Mouse (Mus musculus): ENCODE data around the gene Ip6k1. TPM values are rescaled to one million over a fixed set of nuclear protein-coding genes. Genes with fewer than 3 reads are reported as not detected.

Gene Ip6k1
- polyA plus RNA-seq, 1 experiment, result 30.8 TPM

- H3K79me2 ChIP-seq (ENCODE audit: control insufficient read depth, insufficient read depth), result no peaks in the 10 kb centered on the region
- H3K79me3 ChIP-seq (ENCODE audit: low read depth), result no peaks in the 10 kb centered on the region
- no peak overlapping the region for H3ac ChIP-seq (ENCODE audit: control insufficient read depth, insufficient read length, low read depth)
- H3K4me3 ChIP-seq (ENCODE audit: insufficient read depth, poor library complexity, severe bottlenecking), result no peak overlapping the region
- TF ChIP-seq CTCF (IDR thresholded peaks at IDR 0.05; ENCODE audit: control insufficient read depth, insufficient read depth, insufficient read length) (no peak), MYOG (IDR thresholded peaks at IDR 0.05; ENCODE audit: control insufficient read depth, extremely low read depth, insufficient read length) (no peak), MYOD1 (IDR thresholded peaks at IDR 0.05; ENCODE audit: control insufficient read depth, insufficient read length, low read depth) (no peak), USF1 (IDR thresholded peaks at IDR 0.05; ENCODE audit: low read depth) (no peak), CEBPB (IDR thresholded peaks at IDR 0.05; ENCODE audit: low read depth) (no peak), FOSL1 (IDR thresholded peaks at IDR 0.05; ENCODE audit: insufficient read depth, low read length, poor library complexity, severe bottlenecking) (no peak), MAX (IDR thresholded peaks at IDR 0.05) (no peak)
- no peaks in the 10 kb centered on the region for H3K27me3 ChIP-seq (ENCODE audit: control insufficient read depth, insufficient read depth, insufficient read length)
- no peaks in the 10 kb centered on the region for H3K36me3 ChIP-seq (ENCODE audit: control insufficient read depth, insufficient read depth)
Observed at GRCm38 (mm10) chr9:107987950-107988349, 14.4 kb upstream of the Ip6k1 start.

- Histone ChIP-seq H3K36me3 (ENCODE audit: control insufficient read depth, insufficient read depth) (no peaks in the 10 kb centered on the region), H3ac (ENCODE audit: control insufficient read depth, insufficient read length, low read depth) (no peak within 1 kb of the TSS), H3K27me3 (ENCODE audit: control insufficient read depth, insufficient read depth, insufficient read length) (peaks cover 6% of the 10 kb centered on the region), H3K79me2 (ENCODE audit: control insufficient read depth, insufficient read depth) (no peaks in the 10 kb centered on the region), H3K79me3 (ENCODE audit: low read depth) (no peaks in the 10 kb centered on the region), H3K4me3 (ENCODE audit: insufficient read depth, poor library complexity, severe bottlenecking) (no peak within 1 kb of the TSS)
- TF ChIP-seq FOSL1 (IDR thresholded peaks at IDR 0.05; ENCODE audit: insufficient read depth, low read length, poor library complexity, severe bottlenecking), result no peak
Observed at GRCm38 (mm10) chr9:107992197-107992596, 10.1 kb upstream of the Ip6k1 start, which contains the start of gene Cdhr4. Gene Cdhr4, plus strand, starts transcription at chr9:107992497.

DNA sequence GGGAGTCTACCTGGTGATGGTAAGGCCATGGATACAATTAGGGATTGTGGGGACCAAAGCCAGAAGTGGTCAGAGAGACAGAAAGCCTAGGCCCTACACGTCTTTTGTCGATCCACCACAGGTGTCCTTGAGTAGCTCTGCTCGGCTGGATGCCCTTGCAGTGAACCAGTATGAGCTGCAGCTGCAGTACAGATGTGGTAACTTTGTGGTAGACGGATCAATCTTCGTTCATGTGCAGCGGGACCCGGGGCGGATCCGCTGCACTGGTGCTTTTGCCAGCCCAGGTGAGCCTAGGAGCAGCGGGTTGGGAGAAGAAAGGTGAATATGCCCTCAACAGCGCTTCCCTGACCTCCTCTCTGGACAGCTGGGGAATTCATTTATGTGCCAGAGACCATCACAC lies 9.3 kb upstream of the Ip6k1 start:
- TF ChIP-seq CTCF (IDR thresholded peaks at IDR 0.05; ENCODE audit: control insufficient read depth, insufficient read depth, insufficient read length), result no peak
- Histone ChIP-seq H3K79me2 (ENCODE audit: control insufficient read depth, insufficient read depth) (no peaks in the 10 kb centered on the region), H3K79me3 (ENCODE audit: low read depth) (no peaks in the 10 kb centered on the region), H3K4me3 (ENCODE audit: insufficient read depth, poor library complexity, severe bottlenecking) (no peak overlapping the region), H3ac (ENCODE audit: control insufficient read depth, insufficient read length, low read depth) (no peak overlapping the region), H3K36me3 (ENCODE audit: control insufficient read depth, insufficient read depth) (no peaks in the 10 kb centered on the region), H3K27me3 (ENCODE audit: control insufficient read depth, insufficient read depth, insufficient read length) (peaks cover 14% of the 10 kb centered on the region)

DNA sequence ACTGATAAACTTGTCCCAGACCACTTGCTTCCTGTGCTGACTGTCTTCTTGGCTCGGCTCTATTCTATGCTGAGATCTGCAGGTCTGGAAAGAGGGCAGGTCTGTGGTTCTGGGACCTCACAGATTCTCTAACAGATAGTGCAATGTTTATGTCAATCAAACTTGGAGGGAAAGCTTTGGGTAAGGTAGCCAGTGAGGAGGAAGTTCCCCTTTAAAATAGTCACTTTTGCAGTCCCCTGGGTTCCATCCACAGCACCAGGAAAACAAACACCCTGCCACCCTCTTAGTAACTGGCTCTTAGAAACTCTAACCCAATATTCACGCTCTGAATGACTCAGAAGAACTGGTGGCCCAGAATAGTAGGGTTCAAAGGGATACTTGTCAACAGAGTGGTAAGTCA lies 7.8 kb upstream of the Ip6k1 start:
- no peaks in the 10 kb centered on the region for H3K79me2 ChIP-seq (ENCODE audit: control insufficient read depth, insufficient read depth)
- H3K4me3 ChIP-seq (ENCODE audit: insufficient read depth, poor library complexity, severe bottlenecking), result no peak overlapping the region
- TF ChIP-seq FOSL1 (IDR thresholded peaks at IDR 0.05; ENCODE audit: insufficient read depth, low read length, poor library complexity, severe bottlenecking), result no peak
- TF ChIP-seq MYOD1 (IDR thresholded peaks at IDR 0.05; ENCODE audit: control insufficient read depth, insufficient read length, low read depth), result no peak
- TF ChIP-seq MYOG (IDR thresholded peaks at IDR 0.05; ENCODE audit: control insufficient read depth, extremely low read depth, insufficient read length), result no peak
- no peak for TF ChIP-seq CTCF (IDR thresholded peaks at IDR 0.05; ENCODE audit: control insufficient read depth, insufficient read depth, insufficient read length)
- TF ChIP-seq CEBPB (IDR thresholded peaks at IDR 0.05; ENCODE audit: low read depth), result no peak
- no peak for TF ChIP-seq USF1 (IDR thresholded peaks at IDR 0.05; ENCODE audit: low read depth)
- no peak for TF ChIP-seq MAX (IDR thresholded peaks at IDR 0.05)
- no peaks in the 10 kb centered on the region for H3K36me3 ChIP-seq (ENCODE audit: control insufficient read depth, insufficient read depth)
- no peaks in the 10 kb centered on the region for H3K79me3 ChIP-seq (ENCODE audit: low read depth)
- peaks cover 28% of the 10 kb centered on the region for H3K27me3 ChIP-seq (ENCODE audit: control insufficient read depth, insufficient read depth, insufficient read length)
- H3ac ChIP-seq (ENCODE audit: control insufficient read depth, insufficient read length, low read depth), result no peak overlapping the region

GRCm38 (mm10) chr9:107995513-107995912 lies 6.8 kb upstream of the Ip6k1 start:
- no peak overlapping the region for H3K4me3 ChIP-seq (ENCODE audit: insufficient read depth, poor library complexity, severe bottlenecking)
- no peaks in the 10 kb centered on the region for H3K79me2 ChIP-seq (ENCODE audit: control insufficient read depth, insufficient read depth)
- H3ac ChIP-seq (ENCODE audit: control insufficient read depth, insufficient read length, low read depth), result no peak overlapping the region
- H3K36me3 ChIP-seq (ENCODE audit: control insufficient read depth, insufficient read depth), result no peaks in the 10 kb centered on the region
- no peaks in the 10 kb centered on the region for H3K79me3 ChIP-seq (ENCODE audit: low read depth)
- H3K27me3 ChIP-seq (ENCODE audit: control insufficient read depth, insufficient read depth, insufficient read length), result peaks cover 31% of the 10 kb centered on the region
- TF ChIP-seq MYOG (IDR thresholded peaks at IDR 0.05; ENCODE audit: control insufficient read depth, extremely low read depth, insufficient read length) (no peak), CEBPB (IDR thresholded peaks at IDR 0.05; ENCODE audit: low read depth) (no peak), MYOD1 (IDR thresholded peaks at IDR 0.05; ENCODE audit: control insufficient read depth, insufficient read length, low read depth) (no peak), FOSL1 (IDR thresholded peaks at IDR 0.05; ENCODE audit: insufficient read depth, low read length, poor library complexity, severe bottlenecking) (no peak), CTCF (IDR thresholded peaks at IDR 0.05; ENCODE audit: control insufficient read depth, insufficient read depth, insufficient read length) (no peak), MAX (IDR thresholded peaks at IDR 0.05) (no peak), USF1 (IDR thresholded peaks at IDR 0.05; ENCODE audit: low read depth) (no peak)

- Histone ChIP-seq H3ac (ENCODE audit: control insufficient read depth, insufficient read length, low read depth) (no peak within 1 kb of the TSS), H3K4me3 (ENCODE audit: insufficient read depth, poor library complexity, severe bottlenecking) (no peak within 1 kb of the TSS)
- TF ChIP-seq CTCF (IDR thresholded peaks at IDR 0.05; ENCODE audit: control insufficient read depth, insufficient read depth, insufficient read length) (no peak), MAX (IDR thresholded peaks at IDR 0.05) (no peak), CEBPB (IDR thresholded peaks at IDR 0.05; ENCODE audit: low read depth) (no peak), USF1 (IDR thresholded peaks at IDR 0.05; ENCODE audit: low read depth) (no peak), FOSL1 (IDR thresholded peaks at IDR 0.05; ENCODE audit: insufficient read depth, low read length, poor library complexity, severe bottlenecking) (no peak), MYOD1 (IDR thresholded peaks at IDR 0.05; ENCODE audit: control insufficient read depth, insufficient read length, low read depth) (no peak), MYOG (IDR thresholded peaks at IDR 0.05; ENCODE audit: control insufficient read depth, extremely low read depth, insufficient read length) (no peak)
Observed at GRCm38 (mm10) chr9:107996049-107996448, 6.3 kb upstream of the Ip6k1 start, which contains the start of gene Gm20662. Gene Gm20662, plus strand, starts transcription at chr9:107996349.

More at GRCm38 (mm10) chr9:107996049-107996448, 6.3 kb upstream of the Ip6k1 start, which contains the start of gene Gm20662:
- Histone ChIP-seq H3K79me2 (ENCODE audit: control insufficient read depth, insufficient read depth) (no peaks in the 10 kb centered on the region), H3K79me3 (ENCODE audit: low read depth) (no peaks in the 10 kb centered on the region), H3K27me3 (ENCODE audit: control insufficient read depth, insufficient read depth, insufficient read length) (peaks cover 31% of the 10 kb centered on the region), H3K36me3 (ENCODE audit: control insufficient read depth, insufficient read depth) (no peaks in the 10 kb centered on the region)

Measured in C2C12 (cell line).